Mouse (Mus musculus): Measurements from ENCODE around the gene Trib3.

Trib3 gene

GRCm38 (mm10) chr2:152346776-152347465 lies 3.1 kb upstream of the Trib3 start:
- no peak for DNase-seq (ENCODE audit: low spot score in 2 of 2)

GRCm38 (mm10) chr2:152345393-152345792 lies 1.6 kb upstream of the Trib3 start:
- DNase-seq (ENCODE audit: low spot score in 2 of 2) = no peak

- no peak for DNase-seq (ENCODE audit: low spot score in 2 of 2)
Observed at GRCm38 (mm10) chr2:152344909-152345308, 1.1 kb upstream of the Trib3 start.

GRCm38 (mm10) chr2:152344361-152344760 lies 529 bp upstream of the Trib3 start:
- DNase-seq (ENCODE audit: low spot score in 2 of 2) = no peak

- DNase-seq (ENCODE audit: low spot score in 2 of 2) = no peak
Observed at GRCm38 (mm10) chr2:152339631-152340179, 4.1 kb downstream of the Trib3 start.

GRCm38 (mm10) chr2:152338319-152338718 lies 5.5 kb downstream of the Trib3 start:
- DNase-seq (ENCODE audit: low spot score in 2 of 2) = no peak

GRCm38 (mm10) chr2:152337591-152338212 lies 6.1 kb downstream of the Trib3 start:
- DNase-seq (ENCODE audit: low spot score in 2 of 2) = no peak

- no peak for DNase-seq (ENCODE audit: low spot score in 2 of 2)
Observed at GRCm38 (mm10) chr2:152336856-152337255, 7.0 kb downstream of the Trib3 start.

GRCm38 (mm10) chr2:152335289-152335820 lies 8.5 kb downstream of the Trib3 start:
- DNase-seq (ENCODE audit: low spot score in 2 of 2) = no peak

GRCm38 (mm10) chr2:152333345-152334006 lies 10.4 kb downstream of the Trib3 start:
- no peak for DNase-seq (ENCODE audit: low spot score in 2 of 2)

GRCm38 (mm10) chr2:152332101-152332825 lies 11.6 kb downstream of the Trib3 start, which contains the start of gene Rbck1:
Gene Rbck1, minus strand, starts transcription at chr2:152332653.
- peak; percentile 76 to 87 for DNase-seq (ENCODE audit: low spot score in 2 of 2)

- DNase-seq (ENCODE audit: low spot score in 2 of 2) = no peak
Observed at GRCm38 (mm10) chr2:152330858-152331423, 12.9 kb downstream of the Trib3 start.

- no peak for DNase-seq (ENCODE audit: low spot score in 2 of 2)
Observed at GRCm38 (mm10) chr2:152327980-152328379, 15.9 kb downstream of the Trib3 start.

- DNase-seq (ENCODE audit: low spot score in 2 of 2) = no peak
Observed at GRCm38 (mm10) chr2:152326654-152327053, 17.2 kb downstream of the Trib3 start.

- no peak for DNase-seq (ENCODE audit: low spot score in 2 of 2)
Observed at GRCm38 (mm10) chr2:152326157-152326556, 17.7 kb downstream of the Trib3 start.

GRCm38 (mm10) chr2:152324842-152325241 lies 19.0 kb downstream of the Trib3 start:
- DNase-seq (ENCODE audit: low spot score in 2 of 2) = no peak

- no peak for DNase-seq (ENCODE audit: low spot score in 2 of 2)
Observed at GRCm38 (mm10) chr2:152323971-152324370, 19.9 kb downstream of the Trib3 start.

- DNase-seq (ENCODE audit: low spot score in 2 of 2) = no peak
Observed at GRCm38 (mm10) chr2:152322198-152322597, 21.6 kb downstream of the Trib3 start.

- DNase-seq (ENCODE audit: low spot score in 2 of 2) = no peak
Observed at GRCm38 (mm10) chr2:152321558-152321957, 22.3 kb downstream of the Trib3 start.

GRCm38 (mm10) chr2:152317054-152317453 lies 26.8 kb downstream of the Trib3 start:
- no peak for DNase-seq (ENCODE audit: low spot score in 2 of 2)

- DNase-seq (ENCODE audit: low spot score in 2 of 2) = no peak
Observed at GRCm38 (mm10) chr2:152313926-152314325, 29.9 kb downstream of the Trib3 start.

Data from frontal cortex, postnatal 14 days (tissue).